Mouse (Mus musculus): Measurements from ENCODE around the gene Tmem106a.
"Not testable (repeated sequence)": the region's sequence is repeated elsewhere in the genome, so short reads cannot be mapped to it uniquely, and the experiment has no call there.

The Tmem106a gene

GRCm38 (mm10) chr11:101582054-101583035 is at the start of gene Tmem106a:
Tmem106a (plus strand) TSS chr11:101582242.
- in situ Hi-C loops (cut with MboI, MseI) = no loop called here

GRCm38 (mm10) chr11:101543533-101543932 is 38.5 kb upstream of the Tmem106a start:
- in situ Hi-C loops (cut with MboI, MseI) = no loop called here

DNA sequence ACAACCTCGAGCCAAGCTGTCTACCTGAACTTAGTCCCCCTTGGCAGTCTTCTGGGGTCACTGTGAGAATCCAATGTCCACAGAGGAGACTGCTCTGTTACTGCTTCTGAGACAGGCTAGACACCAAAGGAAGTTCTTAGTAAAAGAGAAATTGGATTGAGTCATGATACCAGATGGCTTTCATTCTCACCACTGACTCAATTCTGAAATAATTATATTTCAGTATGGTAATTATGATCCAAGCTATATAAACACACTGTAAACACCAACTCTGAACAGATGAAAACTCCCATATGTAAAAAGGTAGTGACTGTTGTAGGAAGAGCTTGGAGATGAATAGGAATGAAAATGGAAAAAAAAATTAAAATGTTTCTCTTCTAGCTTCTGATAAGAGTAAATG is 37.9 kb upstream of the Tmem106a start:
- in situ Hi-C loops (cut with MboI, MseI) = no loop called here

DNA sequence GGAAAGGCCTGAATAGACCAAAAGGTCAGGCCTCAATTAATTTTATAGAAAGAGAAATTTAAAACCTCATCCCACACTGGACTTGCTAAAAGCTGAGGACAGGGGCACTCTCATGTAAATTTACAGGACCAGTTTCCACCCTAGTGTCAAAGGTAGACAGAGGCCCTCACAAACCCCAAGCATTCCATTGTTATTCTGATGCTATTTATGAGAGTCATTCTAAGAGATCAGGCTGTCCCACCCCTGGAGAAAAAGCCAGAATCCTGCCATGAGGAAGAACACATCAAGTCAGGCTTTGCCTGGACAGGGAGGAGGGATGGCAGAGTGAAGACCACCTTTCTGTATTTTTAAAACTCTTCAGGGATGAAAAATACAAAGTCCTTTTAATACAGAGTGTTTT is 33.5 kb upstream of the Tmem106a start:
- in situ Hi-C loops (cut with MboI, MseI) = no loop called here

GRCm38 (mm10) chr11:101551751-101552475 is 30.1 kb upstream of the Tmem106a start, which contains the start of the genes Brca1 and Nbr1:
Brca1 (minus strand) TSS chr11:101551955.
Nbr1 (plus strand) TSS chr11:101552149.
- in situ Hi-C loops (cut with MboI, MseI) = loop anchor here in 1 of 2 experiments (5.0 kb wide), 1 partner anchor 70 kb away; no protein-coding TSS in a partner anchor

GRCm38 (mm10) chr11:101552476-101553300 is 29.4 kb upstream of the Tmem106a start:
- in situ Hi-C loops (cut with MboI, MseI) = loop anchor here in 1 of 2 experiments (5.0 kb wide), 1 partner anchor 70 kb away; no protein-coding TSS in a partner anchor

DNA sequence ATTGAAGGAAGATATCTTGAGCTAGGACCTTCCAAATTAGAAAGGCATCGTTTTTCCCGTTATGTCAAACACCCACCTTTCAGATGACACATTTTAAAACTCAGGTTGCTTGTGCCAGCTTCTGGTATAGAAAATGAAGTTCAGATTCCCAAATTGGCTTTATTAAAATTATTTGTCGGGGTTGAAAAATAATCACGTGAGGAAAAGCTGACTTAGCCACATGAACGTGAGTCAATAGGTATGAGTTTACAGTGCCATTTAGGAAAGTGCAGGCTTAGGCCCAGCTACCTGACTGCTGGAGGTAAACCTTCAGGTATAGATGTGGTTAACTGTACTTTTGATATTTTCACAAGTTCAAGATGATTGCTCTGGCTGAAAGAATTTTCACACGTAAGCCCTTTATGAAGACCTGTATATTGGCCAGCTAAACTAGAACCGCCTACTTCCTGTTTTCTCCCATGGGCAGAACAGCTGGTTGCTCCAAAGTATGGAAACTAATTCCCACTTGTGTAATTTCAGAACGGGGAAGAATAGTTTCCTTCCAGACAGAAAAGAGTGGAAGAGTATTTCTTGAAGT is 28.6 kb upstream of the Tmem106a start:
- in situ Hi-C loops (cut with MboI, MseI) = loop anchor here in 1 of 2 experiments (5.0 kb wide), 1 partner anchor 69 kb away; no protein-coding TSS in a partner anchor

- in situ Hi-C loops (cut with MboI, MseI) = no loop called here
These were observed 25.5 kb upstream of the Tmem106a start for GRCm38 (mm10) chr11:101556541-101556940.

GRCm38 (mm10) chr11:101556954-101557353 is 25.1 kb upstream of the Tmem106a start:
- in situ Hi-C loops (cut with MboI, MseI) = no loop called here

DNA sequence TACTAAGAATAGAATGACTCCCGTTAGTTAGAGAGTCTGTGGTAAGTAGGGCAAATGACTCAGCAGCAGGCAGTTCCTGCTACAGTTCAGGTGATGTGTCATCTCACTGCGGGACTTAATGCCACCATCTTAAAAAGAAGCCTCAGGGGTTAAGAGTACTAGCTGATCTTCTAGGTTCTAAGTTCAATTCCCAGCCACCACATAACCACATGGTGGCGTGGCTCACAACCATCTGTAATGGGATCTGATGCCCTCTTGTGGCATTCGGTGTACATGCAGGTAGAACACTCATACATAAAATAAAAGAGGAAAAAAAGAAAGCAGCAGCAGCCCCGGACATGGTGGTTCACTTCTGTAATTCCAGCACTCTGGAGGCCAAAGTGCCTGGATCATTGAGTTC is 19.7 kb upstream of the Tmem106a start:
- in situ Hi-C loops (cut with MboI, MseI) = no loop called here

DNA sequence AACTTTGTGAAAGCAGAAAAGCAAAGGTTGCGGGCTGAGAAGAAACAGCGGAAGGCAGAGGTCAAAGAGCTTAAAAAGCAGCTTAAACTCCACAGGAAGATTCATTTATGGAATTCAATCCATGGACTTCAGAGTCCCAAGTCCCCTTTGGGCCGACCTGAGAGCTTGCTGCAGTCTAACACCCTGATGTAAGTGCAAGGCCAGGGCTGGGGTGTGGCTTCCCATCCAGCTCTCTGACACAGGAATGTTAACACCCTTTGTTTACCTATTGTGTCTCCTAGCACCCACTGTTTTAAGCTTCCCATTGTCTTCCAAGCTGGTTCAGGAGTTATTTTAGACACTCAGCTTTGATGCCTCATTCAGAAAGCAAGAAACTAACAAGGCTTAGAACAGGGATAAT is 13.6 kb upstream of the Tmem106a start:
- in situ Hi-C loops (cut with MboI, MseI) = no loop called here

GRCm38 (mm10) chr11:101576116-101576515 is 5.9 kb upstream of the Tmem106a start:
- in situ Hi-C loops (cut with MboI, MseI) = no loop called here

GRCm38 (mm10) chr11:101581081-101581764 is 819 bp upstream of the Tmem106a start:
- in situ Hi-C loops (cut with MboI, MseI) = no loop called here

GRCm38 (mm10) chr11:101583205-101583604 is 1.2 kb downstream of the Tmem106a start:
- in situ Hi-C loops (cut with MboI, MseI) = no loop called here

- in situ Hi-C loops (cut with MboI, MseI) = not testable (repeated sequence)
These were observed 3.0 kb downstream of the Tmem106a start for GRCm38 (mm10) chr11:101585031-101585430.

DNA sequence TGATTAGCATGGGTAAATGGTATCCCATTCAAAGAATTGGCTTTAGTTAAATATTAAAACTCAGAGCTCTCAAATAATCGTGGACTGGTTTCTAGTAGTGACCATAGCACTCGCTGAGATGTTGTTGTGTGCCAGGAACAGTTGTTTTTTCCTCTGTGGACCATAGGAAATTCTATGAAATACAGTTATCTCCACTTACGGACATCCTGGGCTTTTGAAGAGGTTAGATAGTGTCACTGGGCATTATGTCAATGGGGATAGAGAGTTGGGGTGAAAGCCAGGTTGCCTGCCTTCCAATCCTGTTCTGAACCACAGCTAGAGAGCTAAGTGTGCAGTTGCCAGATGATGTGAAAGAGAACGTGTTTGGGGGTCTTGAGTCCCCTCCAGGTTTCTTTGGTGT is 3.8 kb downstream of the Tmem106a start:
- in situ Hi-C loops (cut with MboI, MseI) = no loop called here

- in situ Hi-C loops (cut with MboI, MseI) = no loop called here
These were observed 5.6 kb downstream of the Tmem106a start for GRCm38 (mm10) chr11:101587676-101588075.

DNA sequence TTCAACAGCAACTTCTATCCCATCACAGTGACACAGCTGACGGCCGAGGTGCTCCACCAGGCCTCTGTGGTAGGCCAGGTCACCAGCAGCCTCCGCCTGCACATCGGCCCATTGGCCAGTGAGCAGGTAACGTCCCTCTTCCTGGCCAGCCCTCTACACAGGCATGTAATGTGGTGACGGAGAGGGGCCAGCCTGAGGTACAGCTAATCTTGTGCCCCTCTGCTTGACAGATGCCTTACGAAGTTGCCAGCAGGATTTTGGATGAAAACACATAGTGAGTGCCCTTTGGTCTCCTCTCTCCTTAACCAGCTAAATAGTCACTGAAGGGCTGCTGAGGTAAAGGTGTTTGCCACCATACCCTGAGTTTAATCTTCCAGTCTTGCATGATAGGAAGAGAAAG is 6.8 kb downstream of the Tmem106a start:
- in situ Hi-C loops (cut with MboI, MseI) = no loop called here

GRCm38 (mm10) chr11:101589444-101589843 is 7.4 kb downstream of the Tmem106a start:
- in situ Hi-C loops (cut with MboI, MseI) = no loop called here

GRCm38 (mm10) chr11:101589989-101590624 is 8.1 kb downstream of the Tmem106a start:
- in situ Hi-C loops (cut with MboI, MseI) = no loop called here

Measured in T-helper 17 cell (primary cell).